Mouse (Mus musculus) CH12.LX (cell line): ENCODE measurements at regions not wholly inside any gene's neighbourhood (a gene's known extent, or its start where the extent isn't known, plus 50 kb on each side); places are given as distances from the start of the nearest gene placed in this dataset.

Experiments
- DNase-seq: peaks from one replicate; pipeline ENCODE4 v3.0.0-alpha.2; 2013; ENCODE audit errors: extremely low read depth
- H3K27ac ChIP-seq: 2 replicates; pipeline ENCODE4 v1.5.1; 2012; ENCODE audit warnings: low read depth, mild to moderate bottlenecking, control low read depth, moderate library complexity; ENCODE audit not compliant: insufficient read depth
- H3K27me3 ChIP-seq: replicated peaks from 2 replicates; pipeline ENCODE3; 2012; ENCODE audit warnings: inconsistent platforms
- H3K36me3 ChIP-seq, 2 experiments: replicated peaks in 1 of 2; 2 replicates each; pipeline versions ENCODE3 to v1.6.1; 2012; ENCODE audit warnings: inconsistent platforms in 1 of 2, low read length in 1 of 2, mild to moderate bottlenecking in 1 of 2, mixed read lengths in 1 of 2, moderate library complexity in 1 of 2; ENCODE audit not compliant: control insufficient read depth in 1 of 2, insufficient read depth in 1 of 2
- H3K4me1 ChIP-seq, 2 experiments: 2 replicates each; pipeline ENCODE4 v1.6.1; 2012; ENCODE audit warnings: inconsistent platforms in 1 of 2, moderate library complexity in 1 of 2; ENCODE audit not compliant: insufficient read depth in 2 of 2, control insufficient read depth in 1 of 2
- H3K4me2 ChIP-seq: 2 replicates; pipeline ENCODE4 v1.6.1; 2012; ENCODE audit warnings: low read depth, mild to moderate bottlenecking, control low read depth; ENCODE audit not compliant: poor library complexity, insufficient read depth, severe bottlenecking
- H3K4me3 ChIP-seq, 3 experiments: fragments of 150-350 bp in 1 of 3; sonication (generic) in 1 of 3; replicated peaks in 1 of 3; 2 replicates each; pipeline versions ENCODE3 to v1.5.1; 2011 to 2012; ENCODE audit warnings: low read depth in 2 of 3, low read length in 2 of 3, mild to moderate bottlenecking in 2 of 3, moderate library complexity in 2 of 3, control low read depth in 1 of 3, improper control_type of control experiment in 1 of 3, inconsistent platforms in 1 of 3, mixed read lengths in 1 of 3; ENCODE audit not compliant: poor library complexity in 1 of 3
- H3K79me2 ChIP-seq: replicated peaks from 2 replicates; pipeline ENCODE4 v1.6.1; 2012; ENCODE audit warnings: mild to moderate bottlenecking, moderate library complexity; ENCODE audit not compliant: control insufficient read depth, poor library complexity, insufficient read depth, severe bottlenecking; ENCODE audit errors: extremely low read depth
- H3K9ac ChIP-seq: 2 replicates; pipeline ENCODE4 v1.6.1; 2012; ENCODE audit warnings: low read depth, mild to moderate bottlenecking, control low read depth, moderate library complexity; ENCODE audit not compliant: insufficient read depth
- H3K9me3 ChIP-seq: replicated peaks from 2 replicates; pipeline ENCODE3; 2012; ENCODE audit warnings: low read length, inconsistent platforms, mixed read lengths
- CHD2 ChIP-seq: IDR thresholded peaks from 2 replicates; pipeline ENCODE4 v1.6.1; 2011; ENCODE audit warnings: low read length, improper control_type of control experiment
- ETS1 ChIP-seq: conservative IDR thresholded peaks from 2 replicates; pipeline ENCODE4 v1.6.1; 2012; ENCODE audit warnings: low read depth, mild to moderate bottlenecking, inconsistent platforms, low read length, improper control_type of control experiment, moderate library complexity
- GABPA ChIP-seq: IDR thresholded peaks from 2 replicates; pipeline ENCODE4 v1.6.1; 2012; ENCODE audit warnings: low read depth, low read length, improper control_type of control experiment, inconsistent platforms; ENCODE audit not compliant: insufficient replicate concordance
- JUN ChIP-seq: IDR thresholded peaks from 2 replicates; pipeline ENCODE4 v1.6.1; 2011; ENCODE audit warnings: low read depth, mild to moderate bottlenecking, low read length, improper control_type of control experiment, moderate library complexity; ENCODE audit not compliant: insufficient read depth
- KAT2A ChIP-seq: IDR thresholded peaks from 2 replicates; pipeline ENCODE4 v1.6.1; 2012; ENCODE audit warnings: low read length, improper control_type of control experiment, inconsistent platforms; ENCODE audit not compliant: insufficient replicate concordance
- MAX ChIP-seq: IDR thresholded peaks from 2 replicates; pipeline ENCODE4 v1.6.1; 2011; ENCODE audit warnings: low read length, improper control_type of control experiment
- MAZ ChIP-seq: IDR thresholded peaks from 2 replicates; pipeline ENCODE4 v1.6.1; 2012; ENCODE audit warnings: low read depth, mild to moderate bottlenecking, inconsistent platforms, low read length, improper control_type of control experiment, moderate library complexity
- MEF2A ChIP-seq: IDR thresholded peaks from 2 replicates; pipeline ENCODE4 v1.6.1; 2014; ENCODE audit warnings: low read depth, mild to moderate bottlenecking, inconsistent platforms, low read length, improper control_type of control experiment, borderline replicate concordance
- MXI1 ChIP-seq: IDR thresholded peaks from 2 replicates; pipeline ENCODE4 v1.6.1; 2011; ENCODE audit warnings: mild to moderate bottlenecking, low read depth, low read length, improper control_type of control experiment
- MYC ChIP-seq: IDR thresholded peaks from 2 replicates; pipeline ENCODE4 v1.6.1; 2011; ENCODE audit warnings: low read depth, mild to moderate bottlenecking, improper control_type of control experiment, low read length
- NRF1 ChIP-seq: IDR thresholded peaks from 2 replicates; pipeline ENCODE4 v1.6.1; 2014; ENCODE audit warnings: low read depth, mild to moderate bottlenecking, inconsistent platforms, low read length, improper control_type of control experiment, moderate library complexity
- RAD21 ChIP-seq: IDR thresholded peaks from 2 replicates; pipeline ENCODE4 v1.6.1; 2011; ENCODE audit warnings: low read depth, mild to moderate bottlenecking, low read length, improper control_type of control experiment, moderate library complexity
- RCOR1 ChIP-seq: conservative IDR thresholded peaks from 2 replicates; pipeline ENCODE4 v1.6.1; 2012; ENCODE audit warnings: low read depth, mild to moderate bottlenecking, inconsistent platforms, low read length, improper control_type of control experiment
- SIN3A ChIP-seq: IDR thresholded peaks from 2 replicates; pipeline ENCODE4 v1.6.1; 2012; ENCODE audit warnings: low read length, improper control_type of control experiment, inconsistent platforms
- USF1 ChIP-seq: IDR thresholded peaks from 2 replicates; pipeline ENCODE4 v1.6.1; 2014; ENCODE audit warnings: low read depth, mild to moderate bottlenecking, inconsistent platforms, low read length, improper control_type of control experiment
- USF2 ChIP-seq: conservative IDR thresholded peaks from 2 replicates; pipeline ENCODE4 v1.6.1; 2011; ENCODE audit warnings: low read depth, low read length, improper control_type of control experiment
- ZMIZ1 ChIP-seq: IDR thresholded peaks from 2 replicates; pipeline ENCODE4 v1.6.1; 2012; ENCODE audit warnings: low read depth, mild to moderate bottlenecking, inconsistent platforms, low read length, improper control_type of control experiment
- dilution Hi-C: fragments of 300-500 bp; cut with MboI; formaldehyde crosslinking; loops from 2 replicates; pipeline ENCODE4 v1.14.3; 2020; ENCODE audit warnings: low sequenced_read_pairs; ENCODE audit not compliant: extremely low pct_unique_long_range_greater_than_20kb, extremely low pct_ligation_motif_present
- in situ Hi-C: fragments of 300-500 bp; cut with MboI; formaldehyde crosslinking; loops from 3 replicates; pipeline ENCODE4 v1.14.3; 2019; ENCODE audit warnings: low sequenced_read_pairs, low pct_ligation_motif_present, low pct_unique_long_range_greater_than_20kb, mixed read lengths

DNA sequence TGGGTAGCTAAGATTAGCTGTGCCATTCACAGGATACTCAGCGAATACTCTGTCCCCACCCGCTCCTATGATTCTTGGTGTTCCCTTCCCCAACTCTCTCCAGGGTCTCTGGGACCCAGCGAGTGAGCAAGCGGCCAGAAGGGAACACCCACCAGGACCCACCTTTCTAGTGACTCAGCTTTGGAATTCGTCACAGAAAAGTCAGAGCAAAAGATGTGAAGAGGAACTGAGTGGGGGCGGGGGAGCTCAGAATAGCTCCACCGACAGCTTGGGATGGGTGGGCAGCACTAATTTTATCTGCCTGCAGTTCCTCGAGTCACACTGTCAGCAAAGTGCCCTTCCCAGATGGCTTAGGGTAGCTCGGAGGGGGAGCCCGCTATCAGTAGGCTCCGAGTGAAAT lies 140.6 kb downstream of the 9530068E07Rik start:
- Histone ChIP-seq H3K79me2 (no peaks in the 10 kb centered on the region), H3K9me3 (no peaks in the 10 kb centered on the region), H3K27ac (no peak overlapping the region), H3K4me1 (peaks cover 3 to 22% of the 10 kb centered on the region in 2 experiments; a peak in 2 of 4 replicates), H3K4me2 (no peak overlapping the region), H3K27me3 (peaks cover 1% of the 10 kb centered on the region), H3K9ac (no peak overlapping the region), H3K4me3 (no peak overlapping the region), H3K36me3 (no peaks in the 10 kb centered on the region)
- dilution Hi-C loops = no loop called here
- peak; percentile 15 for DNase-seq
- TF ChIP-seq MYC (no peak), USF2 (no peak), CHD2 (no peak), KAT2A (no peak), GABPA (no peak), JUN (no peak), NRF1 (no peak), MAZ (no peak), ETS1 (no peak), USF1 (no peak)
- in situ Hi-C loops = no loop called here

DNA sequence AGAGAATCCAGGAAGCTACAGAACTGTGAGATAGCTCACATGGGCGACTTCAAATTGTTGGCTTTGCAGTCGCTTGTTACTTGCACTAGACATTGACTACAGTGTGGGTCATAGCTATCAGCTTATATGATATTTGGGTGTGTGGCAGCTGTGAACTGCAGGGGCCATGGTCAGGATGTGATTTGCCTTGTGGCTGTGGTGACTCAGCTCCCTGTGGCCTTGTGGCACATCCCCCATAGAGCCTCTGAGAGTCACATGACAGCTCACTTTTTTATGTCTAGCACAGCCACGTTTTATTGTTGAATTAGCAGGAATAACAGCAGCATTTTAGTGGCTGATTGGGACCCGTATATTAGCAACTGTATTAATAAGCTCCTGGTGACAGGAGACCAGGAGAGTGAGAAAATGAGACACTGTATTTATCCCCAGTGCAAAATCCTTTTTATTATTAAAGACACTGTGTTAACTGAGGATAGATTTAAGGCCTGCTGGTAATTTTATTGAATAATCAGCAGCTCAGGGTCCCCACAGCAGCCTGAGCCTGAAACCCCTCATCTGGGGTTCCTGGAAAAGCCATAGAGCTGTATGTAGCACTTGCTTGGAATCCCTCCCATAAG lies 141.7 kb downstream of the 9530068E07Rik start:
- dilution Hi-C loops = no loop called here
- H3K4me3 ChIP-seq = no peak overlapping the region

DNA sequence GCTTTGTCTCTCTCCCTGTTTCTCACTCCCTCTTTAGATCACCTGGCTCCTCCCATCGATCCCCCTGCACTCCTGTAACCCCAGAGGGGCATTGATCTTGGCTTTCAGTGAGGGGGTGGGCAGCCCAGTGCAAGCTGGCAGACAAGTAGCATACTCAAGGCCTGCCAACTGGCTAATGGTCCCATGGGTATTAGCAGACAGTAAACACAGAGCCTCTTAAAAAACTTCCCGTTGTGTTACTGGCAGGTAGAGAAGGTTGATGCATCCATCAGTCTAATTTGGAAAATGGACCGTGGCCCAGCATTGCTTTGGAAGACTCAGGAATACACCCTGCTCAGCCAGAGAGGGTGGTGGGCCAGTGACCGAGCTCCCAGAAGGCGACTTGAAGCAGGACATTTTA lies 145.0 kb downstream of the 9530068E07Rik start:
- H3K9ac ChIP-seq = no peak overlapping the region
- H3K4me3 ChIP-seq = no peak overlapping the region
- DNase-seq = no peak
- H3K9me3 ChIP-seq = no peaks in the 10 kb centered on the region
- peaks cover 3 to 22% of the 10 kb centered on the region in 2 experiments; a peak in 2 of 4 replicates for H3K4me1 ChIP-seq
- H3K36me3 ChIP-seq = no peaks in the 10 kb centered on the region
- no peak overlapping the region for H3K27ac ChIP-seq
- dilution Hi-C loops = no loop called here
- H3K4me2 ChIP-seq = no peak overlapping the region
- peaks cover 10% of the 10 kb centered on the region for H3K27me3 ChIP-seq
- in situ Hi-C loops = no loop called here
- H3K79me2 ChIP-seq = no peaks in the 10 kb centered on the region
- TF ChIP-seq MEF2A (no peak), ZMIZ1 (no peak), RAD21 (no peak), NRF1 (no peak), MAX (no peak), SIN3A (no peak), CHD2 (no peak), MXI1 (no peak)

More for the DNA sequence above, 141.7 kb downstream of the 9530068E07Rik start:
- H3K9ac ChIP-seq = no peak overlapping the region
- H3K79me2 ChIP-seq = no peaks in the 10 kb centered on the region
- TF ChIP-seq RCOR1 (no peak), USF2 (peak; percentile 28), USF1 (0 out of 2 replicates have a peak, but pooled peaks have one; percentile 6)
- no peak overlapping the region for H3K27ac ChIP-seq
- in situ Hi-C loops = no loop called here
- peaks cover 4% of the 10 kb centered on the region for H3K27me3 ChIP-seq
- H3K4me2 ChIP-seq = no peak overlapping the region
- no peaks in the 10 kb centered on the region for H3K9me3 ChIP-seq
- peaks cover 3 to 22% of the 10 kb centered on the region in 2 experiments; a peak in 2 of 4 replicates for H3K4me1 ChIP-seq
- DNase-seq = peak; percentile 57
- no peaks in the 10 kb centered on the region for H3K36me3 ChIP-seq
